Mouse (Mus musculus) kidney, embryonic 15.5 days (tissue): ENCODE measurements at regions not wholly inside any gene's neighbourhood (a gene's known extent, or its start where the extent isn't known, plus 50 kb on each side); places are given as distances from the start of the nearest gene placed in this dataset.
A peak's percentile ranks its signal among the peaks of the same experiment; 100 is the strongest.
"Not testable (repeated sequence)": the region's sequence is repeated elsewhere in the genome, so short reads cannot be mapped to it uniquely, and the experiment has no call there.

Experiments used
- ATAC-seq: fragments of 200-750 bp; cut with Nextera tagmentation; replicated peaks from 2 replicates; pipeline ENCODE4 v1.8.0; 2017; ENCODE audit warnings: moderate TSS enrichment; ENCODE audit not compliant: low FRiP score
- H3K27ac ChIP-seq: fragments of 300-500 bp; sonication (generic); 2 replicates; pipeline ENCODE4 v1.5.1; 2015; ENCODE audit warnings: mild to moderate bottlenecking, inconsistent platforms
- H3K27me3 ChIP-seq: fragments of 300-500 bp; sonication (generic); 2 replicates; pipeline ENCODE4 v1.6.1; 2015; ENCODE audit warnings: inconsistent platforms
- H3K36me3 ChIP-seq: fragments of 300-500 bp; sonication (generic); 2 replicates; pipeline ENCODE4 v1.6.1; 2015; ENCODE audit warnings: inconsistent platforms
- H3K4me1 ChIP-seq: fragments of 300-500 bp; sonication (generic); 2 replicates; pipeline ENCODE4 v1.6.1; 2015; ENCODE audit warnings: inconsistent platforms
- H3K4me2 ChIP-seq: fragments of 300-500 bp; sonication (generic); 2 replicates; pipeline ENCODE4 v1.6.1; 2015; ENCODE audit warnings: moderate library complexity, mild to moderate bottlenecking, inconsistent platforms
- H3K4me3 ChIP-seq: fragments of 300-500 bp; sonication (generic); replicated peaks from 2 replicates; pipeline ENCODE4 v1.5.1; 2015; ENCODE audit warnings: mild to moderate bottlenecking, inconsistent platforms
- H3K9ac ChIP-seq: fragments of 300-500 bp; sonication (generic); 2 replicates; pipeline ENCODE4 v1.6.1; 2015; ENCODE audit warnings: mild to moderate bottlenecking, inconsistent platforms
- H3K9me3 ChIP-seq: fragments of 300-500 bp; sonication (generic); replicated peaks from 2 replicates; pipeline ENCODE4 v1.6.1; 2016; ENCODE audit warnings: inconsistent platforms
- WGBS: fragments of 180-500 bp; shearing (Covaris S2); methylation state at CpG from one replicate; pipeline ENCODE4 v1.1.7; 2015; ENCODE audit warnings: mixed read lengths; 5-methylcytosine and 5-hydroxymethylcytosine counted together

GRCm38 (mm10) chr3:153144217-153144616 lies 162.2 kb upstream of the St6galnac5 start:
- ATAC-seq = no peak

GRCm38 (mm10) chr3:153140985-153141384 lies 158.9 kb upstream of the St6galnac5 start:
- H3K4me3 ChIP-seq = no peak overlapping the region
- H3K9me3 ChIP-seq = no peaks in the 10 kb centered on the region
- no peak overlapping the region for H3K9ac ChIP-seq
- ATAC-seq = no peak
- H3K36me3 ChIP-seq = no peaks in the 10 kb centered on the region
- 80% methylated on average over 5 of the region's 5 CpGs for WGBS
- H3K4me1 ChIP-seq = 0 out of 2 replicates have a peak, but pooled peaks cover 4% of the 10 kb centered on the region
- no peak overlapping the region for H3K4me2 ChIP-seq
- no peaks in the 10 kb centered on the region for H3K27me3 ChIP-seq
- H3K27ac ChIP-seq = no peak overlapping the region

More at GRCm38 (mm10) chr3:153144217-153144616, 162.2 kb upstream of the St6galnac5 start:
- no peak overlapping the region for H3K9ac ChIP-seq
- H3K27ac ChIP-seq = no peak overlapping the region
- H3K9me3 ChIP-seq = no peaks in the 10 kb centered on the region
- WGBS = 52% methylated on average over 10 of the region's 10 CpGs
- no peaks in the 10 kb centered on the region for H3K36me3 ChIP-seq
- H3K4me1 ChIP-seq = peaks cover 8% of the 10 kb centered on the region; the same call in 1 of the 2 replicates
- H3K4me3 ChIP-seq = no peak overlapping the region
- no peaks in the 10 kb centered on the region for H3K27me3 ChIP-seq
- H3K4me2 ChIP-seq = no peak overlapping the region

- Histone ChIP-seq H3K4me2 (no peak overlapping the region), H3K27me3 (no peaks in the 10 kb centered on the region), H3K4me1 (no peaks in the 10 kb centered on the region), H3K4me3 (no peak overlapping the region), H3K27ac (no peak overlapping the region), H3K9ac (no peak overlapping the region), H3K9me3 (no peaks in the 10 kb centered on the region), H3K36me3 (no peaks in the 10 kb centered on the region)
- ATAC-seq = no peak
- 80% methylated on average over 5 of the region's 5 CpGs for WGBS
Observed at GRCm38 (mm10) chr3:153125335-153125734, 143.3 kb upstream of the St6galnac5 start.

GRCm38 (mm10) chr3:153121934-153122333 lies 139.9 kb upstream of the St6galnac5 start:
- Histone ChIP-seq H3K27ac (no peak overlapping the region), H3K9me3 (no peaks in the 10 kb centered on the region), H3K4me2 (no peak overlapping the region), H3K9ac (no peak overlapping the region), H3K27me3 (no peaks in the 10 kb centered on the region), H3K4me1 (no peaks in the 10 kb centered on the region), H3K4me3 (no peak overlapping the region), H3K36me3 (no peaks in the 10 kb centered on the region)
- ATAC-seq = no peak
- 86% methylated on average over 10 of the region's 10 CpGs for whole genome bisulfite sequencing

- WGBS = 78% methylated on average over 5 of the region's 5 CpGs
- no peak for ATAC-seq
Observed at GRCm38 (mm10) chr3:153119142-153119541, 137.1 kb upstream of the St6galnac5 start.

GRCm38 (mm10) chr3:153118643-153119042 lies 136.6 kb upstream of the St6galnac5 start:
- no peak overlapping the region for H3K9ac ChIP-seq
- H3K4me1 ChIP-seq = no peaks in the 10 kb centered on the region
- H3K27me3 ChIP-seq = no peaks in the 10 kb centered on the region
- H3K27ac ChIP-seq = no peak overlapping the region
- H3K36me3 ChIP-seq = no peaks in the 10 kb centered on the region
- H3K9me3 ChIP-seq = no peaks in the 10 kb centered on the region
- 97% methylated on average over 1 of the region's 1 CpGs for WGBS
- no peak for ATAC-seq
- no peak overlapping the region for H3K4me3 ChIP-seq
- no peak overlapping the region for H3K4me2 ChIP-seq

More at GRCm38 (mm10) chr3:153119142-153119541, 137.1 kb upstream of the St6galnac5 start:
- Histone ChIP-seq H3K4me1 (no peaks in the 10 kb centered on the region), H3K27ac (no peak overlapping the region), H3K27me3 (no peaks in the 10 kb centered on the region), H3K4me3 (no peak overlapping the region), H3K4me2 (no peak overlapping the region), H3K36me3 (no peaks in the 10 kb centered on the region), H3K9me3 (no peaks in the 10 kb centered on the region), H3K9ac (no peak overlapping the region)

- ATAC-seq = no peak
- Histone ChIP-seq H3K9ac (no peak overlapping the region), H3K4me1 (no peaks in the 10 kb centered on the region), H3K4me2 (no peak overlapping the region), H3K36me3 (no peaks in the 10 kb centered on the region), H3K27me3 (no peaks in the 10 kb centered on the region), H3K27ac (no peak overlapping the region), H3K4me3 (no peak overlapping the region), H3K9me3 (no peaks in the 10 kb centered on the region)
- 92% methylated on average over 5 of the region's 5 CpGs for WGBS
Observed at GRCm38 (mm10) chr3:153105591-153105990, 123.5 kb upstream of the St6galnac5 start.

GRCm38 (mm10) chr3:153090572-153090971 lies 108.5 kb upstream of the St6galnac5 start:
- not testable (repeated sequence) for H3K9ac ChIP-seq, H3K9me3 ChIP-seq, H3K4me1 ChIP-seq, H3K4me2 ChIP-seq, ATAC-seq, H3K27ac ChIP-seq, H3K4me3 ChIP-seq, H3K27me3 ChIP-seq, H3K36me3 ChIP-seq
- WGBS = 94% methylated on average over 4 of the region's 4 CpGs

GRCm38 (mm10) chr3:153085096-153085788 lies 103.2 kb upstream of the St6galnac5 start:
- H3K4me1 ChIP-seq = peaks cover 9% of the 10 kb centered on the region
- H3K9me3 ChIP-seq = no peaks in the 10 kb centered on the region
- ATAC-seq = peak; percentile 52; the same call in 1 of the 2 replicates
- H3K27me3 ChIP-seq = no peaks in the 10 kb centered on the region
- H3K36me3 ChIP-seq = no peaks in the 10 kb centered on the region
- no peak overlapping the region for H3K4me2 ChIP-seq
- H3K4me3 ChIP-seq = no peak overlapping the region
- no peak overlapping the region for H3K27ac ChIP-seq
- WGBS = 35% methylated on average over 17 of the region's 17 CpGs
- no peak overlapping the region for H3K9ac ChIP-seq

GRCm38 (mm10) chr3:153084226-153085095 lies 102.4 kb upstream of the St6galnac5 start:
- Histone ChIP-seq H3K4me1 (peaks cover 9% of the 10 kb centered on the region), H3K4me2 (no peak overlapping the region), H3K27me3 (no peaks in the 10 kb centered on the region), H3K9ac (no peak overlapping the region), H3K9me3 (no peaks in the 10 kb centered on the region), H3K4me3 (no peak overlapping the region), H3K27ac (no peak overlapping the region), H3K36me3 (no peaks in the 10 kb centered on the region)
- no peak for ATAC-seq
- WGBS = 72% methylated on average over 23 of the region's 23 CpGs

GRCm38 (mm10) chr3:153080371-153080770 lies 98.3 kb upstream of the St6galnac5 start:
- no peak overlapping the region for H3K27ac ChIP-seq
- no peak overlapping the region for H3K4me2 ChIP-seq
- WGBS = 67% methylated on average over 3 of the region's 3 CpGs
- H3K36me3 ChIP-seq = no peaks in the 10 kb centered on the region
- peaks cover 11% of the 10 kb centered on the region for H3K4me1 ChIP-seq
- ATAC-seq = no peak
- H3K27me3 ChIP-seq = no peaks in the 10 kb centered on the region
- no peak overlapping the region for H3K4me3 ChIP-seq
- no peak overlapping the region for H3K9ac ChIP-seq
- no peaks in the 10 kb centered on the region for H3K9me3 ChIP-seq
